Mouse (Mus musculus) layer of hippocampus, postnatal 10 days (tissue): ENCODE measurements around the gene E2f4. TPM values are rescaled to one million over a fixed set of nuclear protein-coding genes. Genes with fewer than 3 reads are reported as not detected.
"Not testable (repeated sequence)": the region's sequence is repeated elsewhere in the genome, so short reads cannot be mapped to it uniquely, and the experiment has no call there.

Experiments
- DNase-seq, 2 experiments: peaks; one replicate each; pipeline ENCODE4 v3.0.0; 2021; ENCODE audit warnings: low spot score in 2 of 2
- total RNA-seq, 2 experiments: library from RNA; stranded (reverse); gene quantifications; 2 replicates each; pipeline ENCODE4 v1.2.3; 2021

The E2f4 gene
- total RNA-seq, 2 experiments from 2014 or later = 31.9 to 33.5 TPM

DNA sequence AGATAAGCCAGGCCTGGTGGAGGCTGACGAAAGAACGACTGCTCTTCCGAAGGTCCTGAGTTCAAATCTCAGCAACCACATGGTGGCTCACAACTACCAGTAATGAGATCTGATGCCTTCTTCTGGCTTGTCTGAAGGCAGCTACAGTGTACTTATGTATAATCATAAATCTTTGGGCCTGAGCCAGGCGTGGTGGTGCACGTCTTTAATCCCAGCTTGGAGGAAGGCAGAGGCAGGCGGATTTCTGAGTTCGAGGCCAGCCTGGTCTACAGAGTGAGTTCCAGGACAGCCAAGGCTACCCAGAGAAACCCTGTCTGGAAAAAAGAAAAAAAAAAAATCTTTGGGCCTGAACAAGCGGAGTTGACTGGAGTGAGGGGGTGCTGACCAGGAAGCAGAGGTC lies 6.1 kb upstream of the E2f4 start:
- not testable (repeated sequence) for DNase-seq

- not testable (repeated sequence) for DNase-seq
Measured at GRCm38 (mm10) chr8:105291802-105292201, 5.7 kb upstream of the E2f4 start.

DNA sequence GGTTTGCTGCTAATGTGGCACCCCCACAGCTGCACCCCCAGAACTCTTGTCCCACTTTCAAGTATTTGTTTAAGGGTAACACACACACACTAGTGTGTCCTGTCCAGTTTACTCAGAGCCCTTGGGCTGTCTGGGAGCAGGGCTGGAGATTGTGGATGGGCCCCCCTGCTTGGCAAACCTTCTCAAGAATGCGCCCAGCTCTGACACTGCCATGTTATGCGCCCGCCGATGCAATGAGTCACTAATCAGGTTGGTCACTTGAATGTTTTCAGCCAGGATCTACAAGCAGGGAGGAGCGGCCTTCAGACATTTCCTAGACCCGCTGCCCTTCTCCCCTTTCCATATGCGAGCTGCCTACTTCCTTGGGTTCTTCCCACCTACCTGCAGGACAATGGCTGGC lies 5.0 kb upstream of the E2f4 start:
- no peak for DNase-seq

DNA sequence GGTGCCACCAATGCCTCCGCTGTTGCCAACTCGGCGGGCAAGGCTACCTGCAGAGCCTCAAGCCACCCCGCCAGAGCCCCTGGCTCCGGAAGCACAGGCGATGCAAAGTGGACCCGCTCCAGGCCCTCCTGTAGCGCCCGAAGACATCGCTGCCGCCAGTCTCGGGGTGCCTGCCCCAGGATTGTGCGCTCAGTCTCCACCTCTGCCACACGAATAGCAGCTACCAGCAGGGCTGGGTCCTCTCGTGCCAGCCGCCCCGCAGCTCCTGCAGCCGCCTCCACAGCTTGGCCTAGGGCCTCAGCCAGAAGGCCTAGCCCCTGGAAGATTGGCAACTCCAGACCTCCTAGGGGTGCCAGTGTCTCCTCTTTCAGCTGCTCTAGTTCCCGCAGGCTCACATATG lies 4.1 kb upstream of the E2f4 start:
- DNase-seq = no peak

GRCm38 (mm10) chr8:105294776-105295175 lies 2.7 kb upstream of the E2f4 start:
- no peak for DNase-seq

GRCm38 (mm10) chr8:105295256-105295655 lies 2.2 kb upstream of the E2f4 start:
- no peak for DNase-seq

DNA sequence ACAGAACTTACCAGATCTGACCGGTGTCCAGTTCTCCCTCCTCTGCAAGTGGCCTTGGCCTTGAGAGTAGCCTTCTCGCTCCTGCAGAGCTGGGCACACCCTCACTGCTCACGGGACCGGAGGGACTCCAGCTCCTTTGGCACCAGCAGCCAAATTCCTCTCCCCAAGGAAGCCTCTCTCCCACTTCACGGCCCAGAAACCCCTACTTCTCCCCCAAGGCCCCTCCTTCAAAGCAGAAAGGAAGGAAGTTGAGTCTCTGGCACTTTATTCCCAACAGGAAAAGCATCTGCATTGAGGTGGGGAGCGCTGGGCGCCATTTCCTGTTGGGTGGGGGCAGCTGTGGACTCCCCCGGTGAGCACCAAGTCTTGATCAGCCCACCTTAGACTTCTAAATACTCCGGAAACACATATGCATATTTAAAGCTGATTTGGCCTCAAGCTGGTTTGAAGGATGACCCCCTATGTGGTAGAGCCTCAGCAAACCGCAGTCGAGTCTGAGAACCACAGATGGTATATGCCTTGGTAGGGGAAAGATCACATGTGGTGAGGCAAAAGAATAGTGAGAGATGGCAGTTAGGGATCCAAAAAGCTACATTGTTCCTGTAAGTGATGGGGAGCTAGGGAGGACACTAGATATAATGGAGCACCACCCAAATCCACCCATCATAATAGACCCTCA lies 1.4 kb upstream of the E2f4 start, which contains the start of gene Exoc3l:
TSS of gene Exoc3l (minus strand) at position 207 of the 679 bp plus-strand sequence.
- DNase-seq = no peak

GRCm38 (mm10) chr8:105298351-105299252 lies 1.1 kb downstream of the E2f4 start:
- DNase-seq = no peak

DNA sequence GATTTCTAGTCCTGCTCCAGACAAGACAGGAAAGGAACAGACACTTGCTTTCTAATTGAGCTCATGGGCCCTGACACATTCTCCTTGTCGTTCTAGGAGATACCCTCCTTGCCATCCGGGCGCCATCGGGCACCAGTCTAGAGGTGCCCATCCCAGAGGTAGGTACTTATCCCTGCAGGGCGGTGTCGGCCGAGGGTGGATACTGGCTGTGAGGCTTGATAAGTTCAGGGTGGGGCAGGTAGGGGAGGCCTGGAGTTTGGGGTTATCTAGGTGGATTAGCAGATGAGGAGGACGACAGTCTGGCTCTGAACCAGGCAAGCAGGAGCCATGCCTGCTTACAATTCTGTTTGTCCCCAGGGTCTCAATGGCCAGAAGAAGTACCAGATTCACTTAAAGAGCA lies 2.5 kb downstream of the E2f4 start:
- DNase-seq = no peak

DNA sequence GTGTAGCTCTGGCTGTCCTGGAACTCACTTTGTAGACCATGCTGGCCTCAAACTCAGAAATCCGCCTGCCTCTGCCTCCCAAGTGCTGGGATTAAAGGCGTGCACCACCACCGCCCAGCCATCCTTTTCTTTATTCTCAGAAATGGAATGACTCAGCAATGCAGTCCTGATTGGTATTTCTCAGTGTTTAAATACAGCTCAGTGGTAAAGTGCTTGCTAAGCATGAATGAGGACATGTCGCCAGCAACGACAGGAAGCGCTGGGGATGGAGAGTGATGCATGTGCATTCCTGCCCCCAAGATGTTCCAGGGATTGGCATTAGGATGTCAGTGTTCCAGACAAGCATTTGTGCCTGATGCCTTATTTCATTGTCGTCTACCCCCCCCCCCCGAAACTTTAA lies 5.9 kb downstream of the E2f4 start:
- DNase-seq = no peak

DNA sequence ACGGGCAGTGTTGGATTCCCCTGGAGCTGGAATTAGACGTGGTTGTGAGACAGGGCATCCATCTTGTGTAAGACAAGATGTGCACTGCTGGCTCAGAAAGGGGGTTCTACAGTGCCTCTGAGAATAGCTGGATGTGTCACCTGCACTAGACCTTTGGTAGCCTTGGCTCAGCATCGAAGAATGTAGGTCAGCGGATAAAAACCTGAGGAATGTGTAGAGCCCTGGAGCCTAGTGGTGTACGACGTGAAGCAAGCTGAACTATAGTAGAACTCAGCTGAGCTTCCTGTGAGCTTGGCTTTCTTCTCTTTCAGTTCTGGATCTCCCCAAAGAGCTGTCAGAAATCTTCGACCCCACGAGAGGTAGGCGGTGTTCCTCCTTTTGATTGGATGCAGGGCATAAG lies 6.4 kb downstream of the E2f4 start:
- DNase-seq = no peak

DNA sequence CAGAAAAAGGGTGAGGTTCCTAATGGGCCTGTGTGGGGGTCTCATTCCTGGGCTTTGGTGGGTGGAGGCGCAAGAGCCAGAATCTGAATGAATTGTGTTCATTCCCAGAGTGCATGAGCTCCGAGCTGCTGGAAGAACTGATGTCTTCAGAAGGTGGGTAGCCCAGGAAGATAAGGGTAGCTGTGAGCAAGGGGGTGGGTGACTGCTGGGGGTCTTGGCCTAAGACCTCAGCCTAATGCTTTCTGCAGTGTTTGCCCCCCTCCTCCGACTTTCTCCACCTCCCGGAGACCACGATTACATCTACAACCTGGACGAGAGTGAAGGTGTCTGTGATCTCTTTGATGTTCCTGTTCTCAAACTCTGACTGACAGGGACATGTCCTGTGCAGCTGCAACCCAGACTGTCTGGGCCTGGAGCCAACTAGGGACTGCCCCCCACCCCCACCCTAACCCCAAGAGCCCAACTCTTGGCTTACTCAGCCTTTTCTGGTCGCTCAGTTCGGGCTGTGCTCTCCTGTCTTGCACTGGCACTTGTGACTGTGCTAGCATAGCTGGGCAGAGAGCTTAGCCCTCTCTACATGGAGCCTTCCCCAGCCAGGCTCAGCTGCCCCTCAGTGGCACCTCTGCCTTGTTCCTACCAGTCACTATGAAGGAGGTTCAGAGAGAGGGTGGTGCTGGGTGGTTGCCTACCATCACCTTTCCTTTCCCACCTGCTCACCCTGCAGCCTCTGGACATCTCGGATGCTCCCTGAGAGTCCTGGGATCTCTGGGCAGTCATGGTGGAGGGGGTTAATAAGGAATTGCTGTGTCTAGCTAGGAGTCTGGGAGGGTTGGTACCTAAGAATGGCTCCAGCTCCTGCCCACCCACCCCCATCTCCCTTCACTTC lies 7.1 kb downstream of the E2f4 start:
- no peak for DNase-seq

DNA sequence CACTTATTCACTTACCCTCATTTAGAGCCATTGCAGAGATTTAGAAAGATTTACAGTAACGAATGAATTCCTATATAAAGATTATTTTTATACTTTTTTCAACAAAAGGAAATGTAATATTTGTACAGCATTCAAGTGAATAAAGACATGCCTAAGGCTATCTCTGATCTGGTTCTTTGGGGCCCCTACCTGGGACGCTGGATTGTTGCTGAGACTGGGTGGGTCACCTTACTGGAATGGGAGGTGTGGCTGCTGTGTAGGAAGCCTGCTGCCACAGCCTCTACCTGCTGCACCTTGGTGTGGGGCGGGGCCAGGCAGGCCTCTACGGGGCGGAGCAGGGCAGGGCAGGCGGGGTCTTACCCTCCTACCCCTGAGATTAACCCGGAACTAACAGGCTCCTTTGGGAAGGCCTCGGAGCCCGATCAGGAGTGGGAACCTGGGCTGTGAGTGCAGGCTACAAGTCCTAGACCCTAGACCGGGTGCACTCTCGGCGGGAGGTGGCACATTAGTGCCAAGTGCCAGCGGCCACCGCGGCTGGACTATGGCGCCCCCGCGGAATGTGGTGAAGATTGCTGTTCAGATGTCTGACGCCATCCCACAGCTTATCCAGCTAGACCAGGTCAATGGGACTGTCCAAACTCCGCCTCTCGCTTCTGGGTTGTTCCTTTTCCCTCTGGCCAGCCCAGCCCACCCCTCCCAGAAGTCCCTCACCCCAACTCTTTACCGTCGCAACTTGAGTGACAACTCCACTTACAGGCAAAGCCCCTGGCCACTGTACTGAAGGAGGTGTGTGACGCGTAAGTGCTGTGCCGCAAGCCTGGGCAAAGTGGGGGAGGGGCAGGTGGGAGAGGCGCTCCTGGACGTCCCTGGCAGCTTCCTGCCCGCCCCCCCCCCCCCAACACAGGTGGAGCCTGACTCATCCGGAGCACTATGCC lies 8.0 kb downstream of the E2f4 start, which contains the start of gene Elmo3:
TSS of gene Elmo3 (plus strand) at position 391 of the 935 bp plus-strand sequence.
- peak; percentile 39 to 60 for DNase-seq

- no peak for DNase-seq
Measured at GRCm38 (mm10) chr8:105306146-105306691, 8.8 kb downstream of the E2f4 start.

DNA sequence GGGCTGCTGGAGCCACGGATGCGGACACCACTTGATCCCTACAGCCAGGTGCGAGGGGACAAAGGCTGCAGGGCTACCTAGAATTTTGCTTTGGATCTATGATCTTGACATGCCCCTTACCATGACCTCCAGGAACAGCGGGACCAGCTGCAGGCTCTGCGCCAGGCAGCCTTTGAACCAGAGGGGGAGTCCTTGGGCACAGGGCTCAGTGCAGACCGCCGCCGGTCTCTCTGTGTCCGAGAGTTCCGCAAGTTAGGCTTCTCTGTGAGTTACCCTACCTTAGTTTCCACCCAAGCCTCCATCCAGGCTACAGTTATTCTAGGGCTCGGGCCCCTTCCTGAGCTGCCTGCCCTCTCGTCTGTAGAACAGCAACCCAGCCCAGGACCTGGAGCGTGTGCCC lies 10.2 kb downstream of the E2f4 start:
- no peak for DNase-seq

GRCm38 (mm10) chr8:105308428-105308827 lies 11.0 kb downstream of the E2f4 start:
- DNase-seq = no peak

GRCm38 (mm10) chr8:105309142-105309847 lies 11.8 kb downstream of the E2f4 start:
- DNase-seq = no peak

- no peak for DNase-seq
Measured at GRCm38 (mm10) chr8:105310118-105310517, 12.7 kb downstream of the E2f4 start.

DNA sequence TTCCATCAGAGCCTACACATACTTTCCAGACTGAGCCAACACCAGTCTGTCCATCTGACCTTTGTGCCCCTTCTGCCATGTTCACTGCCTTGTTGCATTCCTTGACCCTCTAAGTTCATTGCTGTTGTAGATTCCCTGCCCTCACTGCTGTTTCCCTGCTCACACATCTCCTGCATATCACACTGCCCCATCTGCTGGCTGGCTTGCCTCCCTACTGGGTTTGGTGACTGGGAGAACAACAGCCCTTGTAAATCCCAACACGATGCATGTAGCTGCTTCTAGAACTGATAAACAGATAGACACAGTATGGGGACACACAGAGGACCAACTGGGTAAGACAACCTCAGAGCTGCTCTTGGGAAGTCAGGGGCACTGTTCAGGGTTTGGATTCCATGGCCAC lies 14.3 kb downstream of the E2f4 start:
- DNase-seq = no peak
